Mouse (Mus musculus) embryonic facial prominence, embryonic 11.5 days (tissue): ENCODE results near the gene Pdzrn3. TPM values are rescaled to one million over a fixed set of nuclear protein-coding genes. Genes with fewer than 3 reads are reported as not detected.

Experiments used
- ATAC-seq: fragments of 200-750 bp; cut with Nextera tagmentation; replicated peaks from 2 replicates; pipeline ENCODE4 v1.8.0; 2017; ENCODE audit warnings: low read depth; ENCODE audit not compliant: insufficient number of reproducible peaks, low FRiP score, low TSS enrichment
- DNase-seq: peaks from one replicate; pipeline ENCODE4 v3.0.0-alpha.2; 2015; ENCODE audit warnings: low spot score
- H3K27ac ChIP-seq: fragments of 300-500 bp; sonication (generic); replicated peaks from 2 replicates; pipeline ENCODE4 v1.5.1; 2014; ENCODE audit warnings: mild to moderate bottlenecking, low read depth, low read length, control low read depth
- H3K27me3 ChIP-seq: fragments of 300-500 bp; sonication (generic); 2 replicates; pipeline ENCODE4 v1.6.1; 2014; ENCODE audit warnings: mild to moderate bottlenecking, low read length, moderate library complexity, mixed read lengths; ENCODE audit not compliant: control insufficient read depth, insufficient read depth
- H3K36me3 ChIP-seq: fragments of 300-500 bp; sonication (generic); replicated peaks from 2 replicates; pipeline ENCODE4 v1.6.1; 2014; ENCODE audit warnings: low read depth, mild to moderate bottlenecking, low read length, moderate library complexity, mixed read lengths; ENCODE audit not compliant: control insufficient read depth, insufficient read depth
- H3K4me1 ChIP-seq: fragments of 300-500 bp; sonication (generic); 2 replicates; pipeline ENCODE4 v1.6.1; 2014; ENCODE audit warnings: low read length, mixed read lengths; ENCODE audit not compliant: control insufficient read depth, insufficient read depth
- H3K4me2 ChIP-seq: fragments of 300-500 bp; sonication (generic); 2 replicates; pipeline ENCODE4 v1.6.1; 2014; ENCODE audit warnings: low read depth, mild to moderate bottlenecking, control low read depth, low read length, moderate library complexity
- H3K4me3 ChIP-seq: fragments of 300-500 bp; sonication (generic); 2 replicates; pipeline ENCODE4 v1.5.1; 2014; ENCODE audit warnings: low read depth, low read length, control low read depth
- H3K9ac ChIP-seq: fragments of 300-500 bp; sonication (generic); replicated peaks from 2 replicates; pipeline ENCODE4 v1.6.1; 2014; ENCODE audit warnings: mild to moderate bottlenecking, control low read depth, low read length
- H3K9me3 ChIP-seq: fragments of 300-500 bp; sonication (generic); replicated peaks from 2 replicates; pipeline ENCODE4 v1.6.1; 2016; ENCODE audit warnings: mild to moderate bottlenecking, low read length, inconsistent platforms, mixed read lengths; ENCODE audit not compliant: control insufficient read depth
- WGBS: fragments of 180-500 bp; shearing (Covaris S2); extraction: QIAGEN DNeasy Blood & Tissue Kit; methylation state at CpG from one replicate; pipeline ENCODE4 v1.1.7; 2014; 5-methylcytosine and 5-hydroxymethylcytosine counted together
- polyA plus RNA-seq: library from polyadenylated mRNA; unstranded; fragments of >200 nt; fragmentation: Nextera tagmentation; extraction: Ambion mirVana; gene quantifications from 2 replicates; pipeline ENCODE4 v1.2.1, GENCODE M21; 2014

The Pdzrn3 gene
- polyA plus RNA-seq, 1 experiment from 2014 or later, result 11.9 TPM

DNA sequence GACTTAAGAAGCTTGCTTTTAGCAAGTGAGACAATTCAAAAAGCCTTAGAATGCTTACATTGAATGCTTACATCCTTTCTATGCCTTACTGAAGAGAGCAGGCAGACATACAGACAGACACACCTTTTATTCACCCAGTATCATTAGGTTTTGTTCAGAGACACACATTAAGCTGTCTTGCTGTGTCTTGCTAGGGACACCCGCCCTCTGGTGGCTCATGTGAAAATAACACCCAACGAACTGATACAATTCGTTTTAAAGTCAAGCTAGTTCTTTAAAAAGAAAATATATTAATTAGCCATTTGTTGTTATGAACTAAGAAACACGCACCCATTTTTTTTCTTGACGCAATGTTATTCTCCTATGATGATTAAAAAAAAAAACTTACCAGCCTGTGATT lies 180.1 kb downstream of the Pdzrn3 start:
- WGBS, result 16% methylated on average over 5 of the region's 5 CpGs
- Histone ChIP-seq H3K4me3 (no peak overlapping the region), H3K9me3 (no peaks in the 10 kb centered on the region), H3K27ac (no peak overlapping the region), H3K4me1 (no peaks in the 10 kb centered on the region), H3K4me2 (no peak overlapping the region), H3K27me3 (no peaks in the 10 kb centered on the region), H3K36me3 (no peaks in the 10 kb centered on the region), H3K9ac (no peak overlapping the region)
- DNase-seq (peak; percentile 84), ATAC-seq (no peak)

DNA sequence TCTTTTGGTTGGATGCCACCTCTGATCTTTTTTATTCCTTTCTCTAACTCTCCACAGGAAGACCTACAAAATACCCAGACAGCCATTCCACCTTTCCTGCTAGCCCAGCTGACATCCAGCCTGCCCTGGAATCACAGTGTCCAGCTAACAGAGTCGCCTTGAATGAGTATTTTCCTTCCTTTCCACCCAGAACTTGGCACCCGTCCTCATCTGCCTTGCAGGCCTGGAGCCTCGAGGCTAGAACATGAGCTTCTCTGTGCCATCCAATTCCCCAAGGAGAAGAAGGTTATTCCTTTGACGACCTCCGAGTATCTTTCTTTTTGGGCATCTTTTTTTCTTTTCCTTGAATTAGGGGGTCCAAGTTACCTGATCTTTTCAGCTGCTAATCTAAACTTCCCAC lies 181.8 kb downstream of the Pdzrn3 start:
- no peak overlapping the region for H3K27ac ChIP-seq
- H3K4me1 ChIP-seq, result no peaks in the 10 kb centered on the region
- H3K9me3 ChIP-seq, result no peaks in the 10 kb centered on the region
- H3K9ac ChIP-seq, result no peak overlapping the region
- 50% methylated on average over 5 of the region's 5 CpGs for WGBS
- H3K36me3 ChIP-seq, result no peaks in the 10 kb centered on the region
- H3K4me3 ChIP-seq, result no peak overlapping the region
- DNase-seq, result no peak
- no peak overlapping the region for H3K4me2 ChIP-seq
- ATAC-seq, result no peak
- H3K27me3 ChIP-seq, result no peaks in the 10 kb centered on the region

DNA sequence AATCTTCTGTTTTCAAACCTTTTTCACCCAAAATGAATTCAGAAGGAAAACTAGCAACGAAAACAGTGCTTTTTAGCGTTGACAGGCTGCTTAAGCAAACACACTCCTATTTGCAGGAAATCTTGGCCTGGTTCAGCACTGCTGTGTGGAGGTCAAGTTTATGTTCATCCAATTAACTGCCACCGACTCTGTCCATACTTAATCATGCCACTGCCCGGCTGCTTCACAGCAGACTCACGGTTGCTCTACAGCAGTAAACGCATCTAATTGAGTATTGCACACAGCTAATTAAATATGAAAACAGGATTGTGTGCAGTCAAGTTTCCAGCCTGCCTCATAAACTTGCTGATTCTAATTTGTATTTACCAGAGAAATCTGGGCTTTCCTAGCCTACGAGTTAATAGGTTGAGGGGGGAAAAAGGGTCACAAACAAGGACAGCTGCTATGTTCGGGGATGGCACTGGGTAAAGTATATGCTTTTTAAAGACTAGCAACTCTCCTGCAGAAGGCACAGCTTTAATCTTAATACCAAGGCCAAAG lies 183.2 kb downstream of the Pdzrn3 start:
- H3K9me3 ChIP-seq, result no peaks in the 10 kb centered on the region
- H3K9ac ChIP-seq, result no peak overlapping the region
- no peak for ATAC-seq
- DNase-seq, result no peak
- no peaks in the 10 kb centered on the region for H3K4me1 ChIP-seq
- no peak overlapping the region for H3K4me3 ChIP-seq
- 48% methylated on average over 8 of the region's 8 CpGs for WGBS
- no peak overlapping the region for H3K4me2 ChIP-seq
- H3K27ac ChIP-seq, result no peak overlapping the region
- no peaks in the 10 kb centered on the region for H3K36me3 ChIP-seq
- no peaks in the 10 kb centered on the region for H3K27me3 ChIP-seq

DNA sequence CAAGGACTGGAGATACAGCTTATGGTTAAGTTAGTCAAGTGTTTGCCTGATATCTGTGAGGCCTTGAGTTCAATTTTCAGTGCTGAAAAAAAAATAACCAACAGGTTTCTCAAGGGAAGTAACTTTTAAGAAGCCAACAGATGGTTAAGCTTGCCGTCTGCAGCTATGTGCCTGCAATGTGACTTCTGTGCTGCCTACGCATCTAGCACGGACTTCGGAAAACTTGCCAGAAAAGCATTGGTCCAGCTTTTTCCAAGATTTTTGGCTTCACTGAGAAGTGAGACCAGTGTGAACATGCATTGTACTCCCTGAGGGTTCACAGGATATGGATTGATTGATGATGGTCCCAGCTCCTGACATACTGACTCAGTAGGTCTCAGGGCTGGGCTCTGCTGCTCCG lies 186.1 kb downstream of the Pdzrn3 start:
- Histone ChIP-seq H3K36me3 (no peaks in the 10 kb centered on the region), H3K9me3 (no peaks in the 10 kb centered on the region), H3K4me3 (no peak overlapping the region), H3K4me2 (no peak overlapping the region), H3K27me3 (no peaks in the 10 kb centered on the region), H3K9ac (no peak overlapping the region), H3K27ac (no peak overlapping the region), H3K4me1 (no peaks in the 10 kb centered on the region)
- ATAC-seq, result no peak
- 95% methylated on average over 5 of the region's 5 CpGs for WGBS
- DNase-seq, result no peak

DNA sequence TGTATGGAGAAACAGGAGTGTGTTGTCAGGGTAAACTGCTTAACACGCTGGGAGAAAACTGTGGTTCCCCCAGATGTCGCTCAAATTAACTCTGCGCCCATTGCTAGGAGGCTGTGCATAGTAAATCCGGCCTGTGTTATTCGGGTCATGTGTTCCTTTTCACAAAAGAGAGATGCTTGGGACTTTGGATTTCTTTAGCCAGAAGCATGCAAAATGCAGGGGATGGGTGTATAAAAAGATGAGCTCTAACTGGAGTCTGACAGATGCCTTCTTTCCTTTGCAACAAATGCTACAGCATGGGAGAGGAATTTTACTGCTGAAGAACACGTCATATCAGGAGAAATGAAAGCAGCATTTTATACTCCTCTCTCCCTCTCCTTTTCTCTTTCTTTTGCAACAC lies 190.4 kb downstream of the Pdzrn3 start:
- DNase-seq, result no peak
- WGBS, result 86% methylated on average over 6 of the region's 6 CpGs
- Histone ChIP-seq H3K4me1 (no peaks in the 10 kb centered on the region), H3K9ac (no peak overlapping the region), H3K4me3 (no peak overlapping the region), H3K36me3 (no peaks in the 10 kb centered on the region), H3K4me2 (no peak overlapping the region), H3K27ac (no peak overlapping the region), H3K9me3 (no peaks in the 10 kb centered on the region), H3K27me3 (no peaks in the 10 kb centered on the region)
- no peak for ATAC-seq

DNA sequence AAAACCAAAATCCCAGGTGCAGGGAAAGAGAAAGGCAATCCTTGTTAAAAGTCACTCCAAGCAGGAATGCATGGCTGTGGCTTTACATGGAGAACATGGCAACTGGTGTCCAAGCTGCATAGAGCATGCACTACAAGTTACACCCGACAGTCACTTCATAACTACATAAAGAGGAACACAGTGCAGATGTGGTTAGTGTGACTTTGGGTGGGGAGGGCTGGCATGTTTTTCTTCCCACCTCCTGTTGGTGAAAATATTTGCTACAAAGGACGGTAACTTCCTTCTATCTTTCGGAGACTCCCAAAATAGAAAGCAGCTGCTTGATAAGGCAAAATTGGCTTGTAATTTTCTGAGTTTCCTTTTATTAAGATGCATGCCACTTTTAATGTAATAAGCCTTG lies 190.8 kb downstream of the Pdzrn3 start:
- ATAC-seq, result no peak
- H3K4me2 ChIP-seq, result no peak overlapping the region
- 74% methylated on average over 3 of the region's 3 CpGs for WGBS

DNA sequence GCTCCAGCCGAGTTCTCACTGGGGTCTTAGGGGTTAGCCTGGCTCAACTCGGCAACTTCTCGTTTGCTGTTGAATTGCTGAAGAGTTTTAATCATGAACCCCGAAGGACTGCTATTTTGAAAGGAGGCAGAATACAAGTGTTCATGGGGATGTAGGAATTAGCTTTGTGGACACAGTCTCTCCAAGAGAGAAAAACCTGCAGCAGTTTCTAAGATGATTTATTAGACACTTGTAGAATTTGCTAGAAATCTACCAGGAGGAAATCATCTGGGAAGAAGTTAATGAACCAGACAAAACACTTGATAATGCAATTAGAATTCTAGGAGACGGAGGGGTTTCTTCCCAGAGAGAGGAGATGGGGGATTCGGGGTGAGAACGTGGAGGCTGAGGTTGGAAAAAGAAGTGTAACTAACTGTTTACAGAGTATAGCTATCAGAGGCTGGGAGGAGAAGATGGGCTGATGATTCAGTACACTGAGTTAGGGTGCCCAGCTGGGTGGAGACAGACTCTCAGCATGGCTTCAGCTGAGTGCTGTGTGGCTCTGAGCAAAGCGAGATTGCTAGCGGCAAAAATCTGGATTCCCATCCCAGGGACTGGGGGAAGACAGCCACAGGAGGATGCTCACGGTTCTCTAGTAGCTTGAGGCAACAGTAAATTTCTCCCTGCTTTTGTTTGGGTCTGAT lies 193.5 kb downstream of the Pdzrn3 start:
- no peak overlapping the region for H3K4me3 ChIP-seq
- no peaks in the 10 kb centered on the region for H3K27me3 ChIP-seq
- H3K9me3 ChIP-seq, result no peaks in the 10 kb centered on the region
- no peak for DNase-seq
- no peaks in the 10 kb centered on the region for H3K4me1 ChIP-seq
- H3K9ac ChIP-seq, result no peak overlapping the region
- no peak for ATAC-seq
- H3K27ac ChIP-seq, result no peak overlapping the region
- WGBS, result 69% methylated on average over 10 of the region's 10 CpGs
- no peak overlapping the region for H3K4me2 ChIP-seq
- no peaks in the 10 kb centered on the region for H3K36me3 ChIP-seq

More for the DNA sequence above, 190.8 kb downstream of the Pdzrn3 start:
- no peaks in the 10 kb centered on the region for H3K9me3 ChIP-seq
- no peaks in the 10 kb centered on the region for H3K27me3 ChIP-seq
- no peak for DNase-seq
- no peaks in the 10 kb centered on the region for H3K36me3 ChIP-seq
- no peaks in the 10 kb centered on the region for H3K4me1 ChIP-seq
- H3K4me3 ChIP-seq, result no peak overlapping the region
- no peak overlapping the region for H3K9ac ChIP-seq
- no peak overlapping the region for H3K27ac ChIP-seq

DNA sequence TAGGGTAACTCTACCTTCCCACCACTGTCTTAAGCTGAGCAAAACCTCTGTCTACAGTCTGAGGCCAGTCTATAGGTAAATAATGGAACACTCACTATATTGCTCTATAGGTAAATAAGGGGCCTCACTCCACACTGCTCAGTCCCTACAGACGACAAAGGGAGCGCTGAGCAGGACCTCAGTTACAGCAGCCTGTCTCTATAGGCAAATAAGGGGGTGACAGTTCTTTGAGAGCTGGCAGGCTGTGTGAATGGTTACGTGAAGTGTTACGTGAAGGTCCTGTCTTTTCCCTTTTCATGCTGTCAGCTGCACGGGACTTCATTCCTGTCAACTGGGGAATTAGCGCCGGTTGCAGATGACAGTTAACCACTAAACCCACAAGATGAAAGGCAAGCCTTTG lies 207.0 kb downstream of the Pdzrn3 start:
- H3K27me3 ChIP-seq, result no peaks in the 10 kb centered on the region
- no peaks in the 10 kb centered on the region; the same call in 1 of the 2 replicates for H3K36me3 ChIP-seq
- H3K4me1 ChIP-seq, result no peaks in the 10 kb centered on the region
- H3K27ac ChIP-seq, result no peak overlapping the region
- H3K4me2 ChIP-seq, result no peak overlapping the region
- H3K4me3 ChIP-seq, result no peak overlapping the region
- DNase-seq, result no peak
- 81% methylated on average over 7 of the region's 7 CpGs for WGBS
- no peak for ATAC-seq
- no peak overlapping the region for H3K9ac ChIP-seq
- no peaks in the 10 kb centered on the region for H3K9me3 ChIP-seq
